Mouse (Mus musculus) cerebellum, postnatal 25 days (tissue): ENCODE data around the gene Eed.
A peak's percentile ranks its signal among the peaks of the same experiment; 100 is the strongest.
"Not testable (repeated sequence)": the region's sequence is repeated elsewhere in the genome, so short reads cannot be mapped to it uniquely, and the experiment has no call there.

Source experiments
- DNase-seq, 2 experiments: peaks; one replicate each; pipeline ENCODE4 v3.0.0; 2021; ENCODE audit warnings: mixed read lengths in 2 of 2

Eed gene

DNA sequence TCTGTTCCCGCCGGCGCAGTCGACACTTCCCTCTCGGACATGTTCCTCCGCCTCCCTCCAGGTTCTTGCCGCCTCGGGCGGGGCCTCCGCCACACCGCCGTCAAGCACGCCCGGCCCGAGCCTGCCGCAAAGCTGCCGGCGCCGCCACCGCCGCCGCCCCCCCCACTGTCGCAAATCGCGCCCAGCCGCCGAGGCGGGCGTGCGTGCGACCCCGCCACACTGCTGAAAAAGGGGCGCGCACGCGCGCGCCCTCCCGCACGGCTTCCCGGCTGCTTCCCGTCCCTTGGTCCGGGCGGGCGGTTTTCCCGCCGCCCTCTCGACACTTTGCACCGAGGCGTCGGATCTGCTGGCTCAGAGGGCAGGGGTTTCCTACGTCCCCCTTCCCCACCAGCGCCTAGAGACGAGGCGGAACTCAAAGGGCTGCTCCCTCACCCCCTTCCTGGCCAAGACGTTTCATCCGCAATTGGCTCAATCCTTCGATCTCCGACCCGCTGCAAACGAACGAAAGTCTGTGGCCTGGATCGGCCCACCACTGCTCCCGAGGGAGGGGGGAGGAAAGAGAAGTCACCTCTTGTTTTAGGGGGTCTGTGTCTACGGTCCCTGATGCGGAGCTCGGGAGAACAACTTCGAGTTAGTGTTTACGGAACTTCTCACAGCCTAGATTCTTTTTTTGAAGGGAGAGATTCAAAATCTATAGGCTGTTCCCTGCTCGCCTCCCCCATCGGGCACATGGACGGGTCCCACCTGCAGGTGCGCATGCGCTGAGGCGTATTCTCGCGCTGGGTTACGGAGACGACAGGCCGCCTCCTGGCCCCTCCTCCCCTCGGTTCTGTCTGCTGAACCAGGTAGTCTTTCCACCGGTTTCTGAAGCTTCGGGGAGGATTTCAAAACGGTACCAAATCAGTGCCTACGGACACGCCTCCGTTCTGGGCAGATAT lies at the start of gene Eed:
TSS of gene Eed (minus strand) at position 499 of the 938 bp plus-strand sequence.
- peak; percentile 95 to 97 for DNase-seq

- DNase-seq: peak in 1 of 2 experiments; percentile 52
These were observed 49.0 kb upstream of the Eed start for GRCm38 (mm10) chr7:90029548-90030485.

DNA sequence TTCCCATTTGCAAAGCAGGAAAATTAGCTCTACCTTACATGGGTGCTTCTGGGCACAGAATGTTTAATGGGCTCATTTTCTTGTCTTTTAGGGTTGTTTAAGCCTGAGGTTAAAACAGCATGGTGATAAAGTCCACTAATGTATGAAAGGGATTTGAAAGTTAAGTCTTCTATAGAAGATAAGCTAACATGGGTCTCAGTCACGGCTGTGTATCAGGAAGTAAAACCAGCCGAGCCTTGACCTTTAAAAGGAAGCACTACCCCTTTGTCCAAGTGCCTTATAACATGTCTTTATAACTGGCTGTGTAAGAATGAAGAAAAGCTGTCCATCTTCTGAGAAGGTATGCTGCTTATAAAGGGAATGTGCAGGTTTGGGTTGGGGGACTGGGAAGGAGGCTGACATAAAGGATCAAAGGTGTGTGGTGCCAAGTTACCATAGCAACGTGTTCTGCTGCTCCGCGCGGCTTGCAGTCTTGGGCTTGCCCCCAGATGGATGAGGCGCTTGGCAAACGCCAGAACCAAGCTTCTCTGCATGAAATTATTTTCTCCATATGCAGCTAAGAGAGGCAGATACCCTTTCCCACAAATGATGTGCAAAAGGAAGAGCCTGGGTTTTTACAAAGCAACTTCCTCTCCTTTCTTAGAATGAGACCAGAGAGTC lies 48.2 kb upstream of the Eed start:
- DNase-seq: peak; percentile 84 to 89

DNA sequence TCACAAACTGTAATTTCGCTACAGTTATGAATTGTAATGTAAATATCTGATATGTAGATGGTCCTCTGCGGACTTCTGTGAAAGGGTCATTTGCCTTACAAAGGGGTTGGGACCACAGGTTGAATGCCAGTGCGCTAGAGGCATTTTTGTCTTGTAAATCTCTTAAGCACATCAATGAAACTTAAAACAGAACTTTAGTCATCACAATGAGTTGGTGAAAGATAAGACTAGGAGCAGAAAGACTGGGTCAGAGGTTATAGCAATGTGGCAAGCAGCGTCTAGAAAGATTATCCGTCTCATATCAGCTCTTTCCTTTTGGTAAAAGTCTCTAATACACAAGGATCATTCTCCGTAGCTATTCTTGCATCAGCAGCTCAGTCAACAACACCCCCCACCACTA lies 44.2 kb upstream of the Eed start:
- DNase-seq: no peak

DNA sequence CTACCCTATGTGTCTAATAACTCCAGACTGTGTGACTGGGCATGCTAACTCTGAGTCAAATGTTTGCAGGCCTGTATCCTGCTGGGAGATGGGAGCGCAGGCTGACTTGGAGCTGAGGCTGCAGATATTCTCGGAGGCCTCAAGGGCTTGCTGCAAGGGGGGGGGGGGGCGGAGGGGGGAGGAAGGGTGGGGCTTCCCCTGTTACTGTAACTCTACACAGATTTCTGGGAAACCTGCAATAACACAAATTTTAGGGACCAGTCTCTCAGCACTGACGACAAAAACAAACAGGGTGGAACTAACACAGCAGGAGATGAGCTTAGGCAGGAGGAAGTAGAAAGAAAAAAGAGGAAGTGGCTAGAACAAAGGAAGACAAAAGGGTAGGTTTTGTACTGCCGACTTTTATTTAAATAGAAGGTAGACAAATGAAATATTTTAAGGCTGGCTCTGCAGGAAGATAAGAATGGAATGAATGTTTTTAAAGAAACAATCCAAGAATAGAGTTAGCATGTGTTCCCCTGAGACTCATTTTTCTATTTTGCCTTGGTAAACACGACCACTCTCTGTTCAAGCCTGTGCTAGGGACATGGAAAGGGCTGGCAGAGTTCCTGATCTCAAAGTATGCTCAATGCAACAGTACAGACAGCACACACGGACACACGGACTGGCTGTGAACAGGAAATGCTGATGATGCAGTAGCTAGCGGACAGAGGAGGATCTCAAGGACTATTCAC lies 42.4 kb upstream of the Eed start:
- no peak for DNase-seq

DNA sequence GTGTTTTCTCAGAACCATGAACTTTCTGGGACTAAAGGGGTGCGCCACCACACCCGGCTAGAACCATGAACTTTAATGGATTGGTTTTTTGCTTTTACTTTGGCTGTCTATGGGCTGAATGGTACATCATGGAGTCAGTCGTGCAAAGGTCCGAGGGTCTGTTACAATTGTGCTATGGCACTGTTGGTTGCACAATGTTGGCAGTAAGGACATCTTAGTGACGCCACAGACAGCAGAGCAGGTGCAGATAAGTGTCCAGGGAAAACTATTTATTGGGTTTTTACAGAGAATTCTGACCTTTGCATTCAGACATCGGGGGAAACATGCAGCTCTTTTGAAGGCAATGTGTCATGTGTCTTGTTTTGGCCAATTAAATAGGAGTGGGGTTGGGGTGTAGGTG lies 39.5 kb upstream of the Eed start:
- no peak for DNase-seq

GRCm38 (mm10) chr7:90019570-90019969 lies 38.8 kb upstream of the Eed start:
- DNase-seq: no peak

- no peak for DNase-seq
These were observed 36.3 kb upstream of the Eed start for GRCm38 (mm10) chr7:90016930-90017588.

DNA sequence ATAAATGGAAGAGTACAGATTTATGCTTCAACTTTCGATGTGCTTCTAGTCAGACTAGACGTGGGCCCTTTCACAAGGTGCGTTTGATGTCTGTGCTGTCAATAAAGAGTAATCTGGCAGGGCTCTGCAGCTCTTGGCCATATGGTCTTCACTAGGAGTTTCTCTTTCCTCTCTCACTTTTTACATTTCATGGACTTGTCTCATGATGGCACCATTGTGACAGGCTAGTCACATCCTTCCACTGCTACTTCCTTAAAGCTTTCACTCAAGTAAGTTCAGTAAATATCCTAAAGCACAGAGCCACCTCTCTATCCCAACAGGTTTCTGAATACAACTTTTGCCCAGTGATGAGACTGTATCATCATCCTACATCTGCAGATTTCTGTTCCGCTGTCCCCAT lies 35.7 kb upstream of the Eed start:
- no peak for DNase-seq

- DNase-seq: no peak
These were observed 26.2 kb upstream of the Eed start for GRCm38 (mm10) chr7:90006667-90007653.

GRCm38 (mm10) chr7:90004781-90005180 lies 24.0 kb upstream of the Eed start:
- DNase-seq: no peak

- no peak for DNase-seq
These were observed 21.6 kb upstream of the Eed start for GRCm38 (mm10) chr7:90002375-90002774.

- no peak for DNase-seq
These were observed 18.7 kb upstream of the Eed start for GRCm38 (mm10) chr7:89999491-89999890.

DNA sequence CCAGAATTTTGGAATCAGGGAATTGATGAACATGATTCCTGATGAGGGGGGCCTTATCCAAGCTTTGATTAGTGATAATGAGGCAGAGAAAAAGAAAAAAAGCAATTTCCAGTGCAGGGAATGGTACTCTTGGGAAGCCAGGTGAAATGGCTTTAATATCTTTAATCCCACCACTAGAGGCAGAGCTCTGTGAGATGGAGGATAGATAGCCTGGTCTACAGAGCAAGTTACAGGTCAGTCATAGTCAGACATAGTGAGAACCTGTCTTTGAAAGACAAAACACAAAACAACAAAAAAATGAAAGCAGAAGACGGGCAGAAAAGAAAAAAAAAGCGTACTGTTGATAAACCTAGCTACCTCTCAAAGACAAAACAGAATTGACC lies 17.8 kb upstream of the Eed start:
- DNase-seq: no peak

DNA sequence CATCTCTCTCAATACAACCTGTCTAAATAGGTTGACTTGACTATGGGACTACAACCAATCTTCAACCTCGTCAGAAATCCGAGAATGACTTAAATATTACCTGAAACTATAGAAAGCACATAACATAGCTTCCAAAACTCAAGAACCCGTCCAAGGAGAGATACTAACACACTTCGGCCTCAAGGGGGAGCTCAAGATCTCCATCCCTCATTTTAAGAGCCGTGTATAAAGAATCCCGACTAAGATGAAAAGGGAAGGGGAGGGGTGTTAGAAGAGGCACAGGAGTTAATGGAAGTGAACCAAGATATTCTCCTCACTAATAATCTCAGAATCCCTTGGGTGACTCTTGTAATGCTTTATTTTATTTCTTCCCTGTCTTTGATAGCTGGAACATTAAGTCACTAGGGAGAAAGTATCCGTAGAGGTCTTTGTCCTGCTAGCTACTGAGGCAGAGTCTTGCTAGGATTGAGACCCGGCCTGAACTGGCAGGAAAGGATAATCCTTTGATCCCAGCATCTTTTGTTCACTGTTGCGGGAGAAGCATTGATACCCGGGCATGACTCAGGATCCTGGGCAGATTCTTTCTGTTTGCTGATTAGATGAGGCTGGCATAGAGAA lies 17.3 kb upstream of the Eed start:
- DNase-seq: peak; percentile 45 to 70

DNA sequence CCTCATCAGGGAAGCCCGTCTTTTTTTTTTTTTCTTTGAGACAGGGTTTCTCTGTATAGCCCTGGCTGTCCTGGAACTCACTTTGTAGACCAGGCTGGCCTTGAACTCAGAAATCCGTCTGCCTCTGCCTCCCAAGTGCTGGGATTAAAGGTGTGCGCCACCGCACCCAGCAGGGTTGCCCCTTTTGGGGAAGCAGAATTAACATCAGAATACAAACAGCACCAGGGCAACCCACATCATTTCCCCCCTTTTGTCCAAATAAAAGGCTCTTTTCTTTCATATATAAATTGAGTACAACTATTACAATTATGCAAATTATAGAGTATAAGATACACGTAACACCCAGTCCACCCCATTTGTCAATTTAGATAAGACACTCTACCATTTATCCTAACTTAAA lies 16.7 kb upstream of the Eed start:
- DNase-seq: not testable (repeated sequence)

DNA sequence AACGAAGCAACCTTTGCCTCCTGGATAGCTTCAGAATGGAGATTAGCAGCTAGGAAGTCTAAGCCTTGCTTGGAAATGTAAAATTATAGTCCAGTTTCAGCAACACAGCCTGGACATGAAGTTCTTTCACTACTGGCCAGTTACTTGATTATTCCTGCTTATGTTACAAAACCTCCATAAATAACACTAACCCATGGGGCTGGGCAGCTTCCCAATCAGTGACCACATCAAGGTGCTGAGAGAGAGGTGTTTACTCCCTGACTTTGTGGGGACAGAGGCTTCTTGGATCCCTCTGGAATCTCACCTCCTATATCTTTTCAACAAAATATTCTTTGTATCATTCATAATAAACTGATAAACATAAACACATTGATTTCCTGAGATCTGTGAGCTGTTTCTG lies 12.3 kb upstream of the Eed start:
- DNase-seq: no peak

DNA sequence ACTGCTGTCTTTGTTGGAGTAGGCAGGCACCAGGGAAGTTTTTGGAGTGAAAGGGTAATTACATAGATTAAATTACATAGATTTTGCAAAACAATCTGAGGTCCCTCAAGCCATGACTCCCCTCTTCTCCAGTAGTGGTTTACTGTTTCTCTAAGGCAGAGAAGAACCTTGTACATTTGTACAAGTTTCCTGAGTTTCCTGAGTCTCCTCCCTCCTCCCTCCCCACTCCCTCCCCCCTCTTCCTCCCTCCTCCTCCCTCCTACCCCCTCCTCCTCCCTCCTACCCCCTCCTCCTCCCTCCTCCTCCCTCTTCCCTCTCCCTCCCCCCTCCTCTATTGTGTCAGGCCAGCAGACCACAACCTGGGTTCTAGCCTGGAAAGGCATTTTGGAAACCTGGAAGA lies 3.6 kb upstream of the Eed start:
- DNase-seq: no peak

DNA sequence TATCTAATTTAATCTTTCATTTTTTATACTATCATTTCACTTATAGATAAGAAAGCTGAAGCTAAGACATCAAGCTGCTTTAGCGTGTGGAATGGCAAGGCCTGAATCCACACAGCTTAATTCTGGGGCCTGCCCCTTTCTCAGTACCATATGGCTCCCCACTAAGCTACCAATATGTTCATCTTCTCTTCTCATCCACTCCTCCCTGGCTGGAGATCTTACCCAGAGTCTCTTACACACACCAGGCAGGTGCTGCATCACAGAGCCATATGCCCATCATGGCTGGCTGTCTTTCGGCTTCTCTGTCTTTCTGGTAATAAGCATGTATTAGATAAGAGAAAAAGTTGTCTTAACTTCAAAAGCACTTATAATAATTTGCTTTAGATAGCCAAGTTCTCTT lies 2.7 kb upstream of the Eed start:
- peak; percentile 34 to 54 for DNase-seq

DNA sequence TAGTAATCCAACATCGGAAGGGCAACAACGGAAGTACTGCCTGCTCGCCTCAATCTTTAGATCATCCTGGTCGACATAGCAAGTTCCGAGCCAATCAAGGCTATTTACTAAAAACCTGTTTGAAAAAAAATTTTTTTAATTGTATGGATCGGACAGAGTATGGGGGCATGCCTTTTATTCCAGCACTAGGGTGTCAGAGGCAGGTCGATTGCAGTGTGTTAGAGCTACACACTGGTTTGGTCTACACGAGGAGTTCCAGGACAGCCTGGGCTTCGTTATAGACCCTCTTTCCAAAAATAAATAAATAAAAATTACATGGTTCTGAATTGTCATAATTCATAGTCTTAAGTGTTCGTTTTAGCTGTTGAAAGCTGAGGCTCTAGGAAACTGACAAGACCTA lies 774 bp upstream of the Eed start:
- peak in 1 of 2 experiments; percentile 17 for DNase-seq
